Mouse (Mus musculus) heart, postnatal 0 days (tissue): Measurements from ENCODE around the gene Ifna4. TPM values are rescaled to one million over a fixed set of nuclear protein-coding genes. Genes with fewer than 3 reads are reported as not detected.
A peak's percentile ranks its signal among the peaks of the same experiment; 100 is the strongest.
"Not testable (repeated sequence)": the region's sequence is repeated elsewhere in the genome, so short reads cannot be mapped to it uniquely, and the experiment has no call there.

Experiments
- ATAC-seq: fragments of 200-750 bp; cut with Nextera tagmentation; 2 replicates; pipeline ENCODE4 v1.8.0; 2017; ENCODE audit warnings: low read depth, moderate number of reproducible peaks, moderate library complexity; ENCODE audit not compliant: insufficient read depth
- DNase-seq: peaks from one replicate; pipeline ENCODE4 v3.0.0-alpha.2; 2016; ENCODE audit warnings: low spot score
- H3K27ac ChIP-seq: fragments of 300-500 bp; sonication (generic); 2 replicates; pipeline ENCODE4 v1.5.1; 2014; ENCODE audit warnings: low read depth, mild to moderate bottlenecking
- H3K27me3 ChIP-seq: fragments of 300-500 bp; sonication (generic); 2 replicates; pipeline ENCODE4 v1.6.1; 2014; ENCODE audit warnings: low read length, mixed read lengths; ENCODE audit not compliant: control insufficient read depth, insufficient read depth
- H3K36me3 ChIP-seq: fragments of 300-500 bp; sonication (generic); replicated peaks from 2 replicates; pipeline ENCODE4 v1.6.1; 2014; ENCODE audit warnings: low read length, mixed read lengths; ENCODE audit not compliant: control insufficient read depth, insufficient read depth
- H3K4me1 ChIP-seq: fragments of 300-500 bp; sonication (generic); 2 replicates; pipeline ENCODE4 v1.6.1; 2014; ENCODE audit warnings: antibody characterized with exemption; ENCODE audit not compliant: control insufficient read depth, insufficient read depth
- H3K4me2 ChIP-seq: fragments of 300-500 bp; sonication (generic); 2 replicates; pipeline ENCODE4 v1.6.1; 2014; ENCODE audit warnings: low read depth, mild to moderate bottlenecking, low read length, moderate library complexity
- H3K4me3 ChIP-seq: fragments of 300-500 bp; sonication (generic); 2 replicates; pipeline ENCODE4 v1.5.1; 2014; ENCODE audit warnings: low read depth, low read length
- H3K9ac ChIP-seq: fragments of 300-500 bp; sonication (generic); replicated peaks from 2 replicates; pipeline ENCODE4 v1.6.1; 2014; ENCODE audit warnings: low read depth, low read length, mixed read lengths
- H3K9me3 ChIP-seq: fragments of 300-500 bp; sonication (generic); replicated peaks from 2 replicates; pipeline ENCODE4 v1.6.1; 2016; ENCODE audit warnings: low read length; ENCODE audit not compliant: control insufficient read depth
- CTCF ChIP-seq: IDR thresholded peaks from 2 replicates; pipeline ENCODE4 v1.5.1; 2016; ENCODE audit warnings: antibody characterized with exemption, control low read depth, low read depth
- EP300 ChIP-seq: IDR thresholded peaks from 2 replicates; pipeline ENCODE4 v1.6.1; 2016; ENCODE audit warnings: antibody characterized with exemption, low read depth
- WGBS: fragments of 180-500 bp; shearing (Covaris S2); extraction: QIAGEN DNeasy Blood & Tissue Kit; methylation state at CpG from one replicate; pipeline ENCODE4 v1.1.7; 2014; 5-methylcytosine and 5-hydroxymethylcytosine counted together
- polyA plus RNA-seq: library from polyadenylated mRNA; unstranded; fragments of >200 nt; fragmentation: Nextera tagmentation; extraction: Ambion mirVana; gene quantifications from 2 replicates; pipeline ENCODE4 v1.2.1, GENCODE M21; 2015
- total RNA-seq: library from RNA; depleted of rRNA; stranded (reverse); fragments of >200 nt; gene quantifications from 2 replicates; pipeline ENCODE4 v1.2.3, GENCODE M21; 2014; ENCODE audit warnings: low replicate concordance; rRNA removed

The Ifna4 gene
- total RNA-seq (not detected in 2 replicates), polyA plus RNA-seq (not detected in 2 replicates)

DNA sequence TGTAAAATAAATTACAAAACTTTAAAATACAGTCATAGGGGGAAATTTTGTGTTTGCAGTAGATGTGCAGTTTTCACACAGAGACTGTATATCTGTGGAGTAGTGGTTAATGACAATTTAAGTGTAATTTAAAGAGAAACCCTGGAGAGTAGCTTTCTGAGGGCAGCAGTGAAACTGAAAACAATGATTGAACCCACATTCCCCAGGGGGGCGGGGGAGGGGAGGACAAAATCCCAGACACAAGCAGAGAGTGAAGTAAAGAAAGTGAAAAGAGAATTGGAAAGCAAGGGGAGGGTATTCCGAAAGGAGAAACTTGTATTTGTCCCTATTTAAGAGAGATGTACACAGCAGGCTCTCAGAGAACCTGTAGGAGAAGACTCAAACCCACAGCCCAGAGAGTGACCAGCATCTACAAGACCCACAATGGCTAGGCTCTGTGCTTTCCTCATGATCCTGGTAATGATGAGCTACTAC lies at the start of gene Ifna4:
Gene Ifna4 (plus strand): TSS at position 424 of the 474 bp plus-strand sequence.
- Histone ChIP-seq H3K4me3 (no peak within 1 kb of the TSS), H3K36me3 (no peaks in the 10 kb centered on the region), H3K27ac (no peak within 1 kb of the TSS), H3K9me3 (no peaks in the 10 kb centered on the region), H3K27me3 (0 out of 2 replicates have a peak, but pooled peaks cover 3% of the 10 kb centered on the region), H3K4me1 (no peaks in the 10 kb centered on the region), H3K4me2 (no peak within 1 kb of the TSS), H3K9ac (no peak within 1 kb of the TSS)
- no peak for DNase-seq
- TF ChIP-seq CTCF (no peak), EP300 (no peak)
- no peak for ATAC-seq
- WGBS, result 52% methylated on average over 2 of the region's 2 CpGs

DNA sequence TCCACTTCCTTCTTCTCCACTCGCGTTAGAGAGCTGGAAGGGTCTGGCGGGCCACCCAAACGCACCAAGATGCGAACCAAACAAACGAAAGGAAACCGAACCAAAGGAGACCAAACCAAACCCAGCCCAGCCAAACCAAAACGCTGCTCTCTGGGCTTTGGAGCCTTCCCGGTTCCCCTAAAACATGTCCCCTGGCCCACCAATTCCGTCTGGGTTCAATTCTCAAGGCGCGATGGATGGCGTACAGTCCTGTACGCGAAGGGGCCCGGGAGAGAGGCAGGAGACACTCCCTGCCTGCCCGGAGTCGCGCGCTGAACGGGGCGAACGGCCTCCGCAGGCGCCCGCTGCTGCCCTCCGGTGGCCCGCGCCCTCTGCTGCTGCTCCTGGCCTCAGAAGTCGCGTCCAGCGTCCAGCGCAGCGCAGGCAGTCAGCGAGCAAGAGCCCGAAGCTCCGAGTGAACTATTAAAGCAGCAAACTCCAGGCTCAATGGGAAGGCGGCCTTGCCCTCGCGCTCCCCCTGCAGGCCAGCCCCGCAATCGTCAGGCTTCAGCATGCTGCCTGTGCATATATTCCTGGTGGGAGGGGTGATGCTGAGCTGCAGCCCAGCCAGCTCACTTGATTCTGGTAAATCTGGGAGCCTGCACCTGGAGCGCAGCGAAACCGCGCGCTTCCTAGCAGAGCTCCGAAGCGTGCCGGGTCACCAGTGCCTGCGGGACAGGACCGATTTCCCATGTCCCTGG lies 47.6 kb upstream of the Ifna4 start, which contains the start of gene Gm13275:
Gene Gm13275 (plus strand): TSS at position 552 of the 740 bp plus-strand sequence.
- H3K27me3 ChIP-seq, H3K4me3 ChIP-seq, ATAC-seq, H3K36me3 ChIP-seq, H3K9ac ChIP-seq, H3K4me2 ChIP-seq, H3K27ac ChIP-seq, H3K9me3 ChIP-seq, DNase-seq, H3K4me1 ChIP-seq: not testable (repeated sequence)
- peak; percentile 34; the same call in 1 of the 2 replicates for TF ChIP-seq CTCF
- WGBS, result 0% methylated on average over 7 of the region's 52 CpGs

DNA sequence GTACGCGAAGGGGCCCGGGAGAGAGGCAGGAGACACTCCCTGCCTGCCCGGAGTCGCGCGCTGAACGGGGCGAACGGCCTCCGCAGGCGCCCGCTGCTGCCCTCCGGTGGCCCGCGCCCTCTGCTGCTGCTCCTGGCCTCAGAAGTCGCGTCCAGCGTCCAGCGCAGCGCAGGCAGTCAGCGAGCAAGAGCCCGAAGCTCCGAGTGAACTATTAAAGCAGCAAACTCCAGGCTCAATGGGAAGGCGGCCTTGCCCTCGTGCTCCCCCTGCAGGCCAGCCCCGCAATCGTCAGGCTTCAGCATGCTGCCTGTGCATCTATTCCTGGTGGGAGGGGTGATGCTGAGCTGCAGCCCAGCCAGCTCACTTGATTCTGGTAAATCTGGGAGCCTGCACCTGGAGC lies 44.6 kb upstream of the Ifna4 start, which contains the start of gene Gm13279:
Gene Gm13279 (plus strand): TSS at position 301 of the 400 bp plus-strand sequence.
- not testable (repeated sequence) for H3K9me3 ChIP-seq, H3K9ac ChIP-seq, H3K27me3 ChIP-seq, DNase-seq, ATAC-seq, H3K4me3 ChIP-seq, H3K27ac ChIP-seq, H3K4me1 ChIP-seq, H3K4me2 ChIP-seq, H3K36me3 ChIP-seq
- WGBS, result no CpG with 5 or more reads among the region's 28 CpGs

DNA sequence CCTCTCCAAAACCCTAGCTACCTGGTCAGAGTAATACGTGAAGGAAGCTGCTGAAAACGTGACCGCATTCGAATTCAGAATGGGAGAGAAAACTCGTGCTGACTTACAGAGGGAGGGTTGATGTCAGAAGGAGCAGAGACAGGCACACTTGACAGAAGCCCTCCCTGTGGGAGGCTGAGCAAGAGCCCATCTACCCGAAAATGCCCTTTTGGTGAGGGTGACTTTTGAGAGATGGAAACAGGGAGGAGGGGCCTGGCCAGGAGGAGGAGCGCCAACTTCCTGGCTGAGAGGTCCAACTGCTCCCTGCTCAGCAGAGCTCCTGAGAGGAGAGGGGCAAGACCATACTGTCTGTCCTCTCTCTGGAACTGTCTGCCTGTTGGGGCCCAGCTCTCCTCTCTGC lies 42.3 kb upstream of the Ifna4 start, which contains the start of gene Gm13285:
Gene Gm13285 (plus strand): TSS at position 301 of the 400 bp plus-strand sequence.
- H3K9me3 ChIP-seq, H3K4me2 ChIP-seq, ATAC-seq, H3K4me3 ChIP-seq, H3K9ac ChIP-seq, H3K36me3 ChIP-seq, DNase-seq, H3K27me3 ChIP-seq, H3K27ac ChIP-seq, H3K4me1 ChIP-seq: not testable (repeated sequence)
- WGBS, result 6% methylated on average over 2 of the region's 7 CpGs

DNA sequence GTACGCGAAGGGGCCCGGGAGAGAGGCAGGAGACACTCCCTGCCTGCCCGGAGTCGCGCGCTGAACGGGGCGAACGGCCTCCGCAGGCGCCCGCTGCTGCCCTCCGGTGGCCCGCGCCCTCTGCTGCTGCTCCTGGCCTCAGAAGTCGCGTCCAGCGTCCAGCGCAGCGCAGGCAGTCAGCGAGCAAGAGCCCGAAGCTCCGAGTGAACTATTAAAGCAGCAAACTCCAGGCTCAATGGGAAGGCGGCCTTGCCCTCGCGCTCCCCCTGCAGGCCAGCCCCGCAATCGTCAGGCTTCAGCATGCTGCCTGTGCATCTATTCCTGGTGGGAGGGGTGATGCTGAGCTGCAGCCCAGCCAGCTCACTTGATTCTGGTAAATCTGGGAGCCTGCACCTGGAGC lies 38.7 kb upstream of the Ifna4 start, which contains the start of gene Gm13287:
Gene Gm13287 (plus strand): TSS at position 301 of the 400 bp plus-strand sequence.
- not testable (repeated sequence) for DNase-seq, ATAC-seq, H3K4me3 ChIP-seq, H3K9ac ChIP-seq, H3K4me2 ChIP-seq, H3K27ac ChIP-seq, H3K9me3 ChIP-seq, H3K27me3 ChIP-seq, H3K36me3 ChIP-seq, H3K4me1 ChIP-seq
- WGBS, result no CpG with 5 or more reads among the region's 29 CpGs

DNA sequence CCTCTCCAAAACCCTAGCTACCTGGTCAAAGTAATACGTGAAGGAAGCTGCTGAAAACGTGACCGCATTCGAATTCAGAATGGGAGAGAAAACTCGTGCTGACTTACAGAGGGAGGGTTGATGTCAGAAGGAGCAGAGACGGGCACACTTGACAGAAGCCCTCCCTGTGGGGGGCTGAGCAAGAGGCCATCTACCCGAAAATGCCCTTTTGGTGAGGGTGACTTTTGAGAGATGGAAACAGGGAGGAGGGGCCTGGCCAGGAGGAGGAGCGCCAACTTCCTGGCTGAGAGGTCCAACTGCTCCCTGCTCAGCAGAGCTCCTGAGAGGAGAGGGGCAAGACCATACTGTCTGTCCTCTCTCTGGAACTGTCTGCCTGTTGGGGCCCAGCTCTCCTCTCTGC lies 36.4 kb upstream of the Ifna4 start, which contains the start of gene Gm13288:
Gene Gm13288 (plus strand): TSS at position 301 of the 400 bp plus-strand sequence.
- 0 out of 2 replicates have a peak within 1 kb of the TSS, but pooled peaks have one; percentile 24 for H3K4me3 ChIP-seq
- not testable (repeated sequence) for DNase-seq, H3K27ac ChIP-seq, H3K4me1 ChIP-seq, ATAC-seq, H3K9ac ChIP-seq, H3K36me3 ChIP-seq, H3K4me2 ChIP-seq, H3K9me3 ChIP-seq, H3K27me3 ChIP-seq
- no CpG with 5 or more reads among the region's 8 CpGs for WGBS
